Mouse (Mus musculus) intestine, embryonic 14.5 days (tissue): ENCODE data around the gene Atrnl1. TPM values are rescaled to one million over a fixed set of nuclear protein-coding genes. Genes with fewer than 3 reads are reported as not detected.

ENCODE experiments used
- ATAC-seq: fragments of 200-750 bp; cut with Nextera tagmentation; replicated peaks from 2 replicates; pipeline ENCODE4 v1.8.0; 2017; ENCODE audit warnings: low read depth, moderate number of reproducible peaks, moderate TSS enrichment, moderate library complexity; ENCODE audit not compliant: low FRiP score, low TSS enrichment
- DNase-seq: peaks from one replicate; pipeline ENCODE4 v3.0.0-alpha.2; 2018; ENCODE audit warnings: low spot score
- H3K27ac ChIP-seq: fragments of 300-500 bp; sonication (generic); 2 replicates; pipeline ENCODE4 v1.5.1; 2014; ENCODE audit warnings: low read depth, mild to moderate bottlenecking, control low read depth
- H3K27me3 ChIP-seq: fragments of 300-500 bp; sonication (generic); replicated peaks from 2 replicates; pipeline ENCODE4 v1.6.1; 2014; ENCODE audit warnings: low read length, control low read depth; ENCODE audit not compliant: control insufficient read depth, insufficient read depth
- H3K36me3 ChIP-seq: fragments of 300-500 bp; sonication (generic); 2 replicates; pipeline ENCODE4 v1.6.1; 2014; ENCODE audit warnings: low read length, control low read depth; ENCODE audit not compliant: control insufficient read depth, insufficient read depth
- H3K4me1 ChIP-seq: fragments of 300-500 bp; sonication (generic); replicated peaks from 2 replicates; pipeline ENCODE4 v1.6.1; 2014; ENCODE audit warnings: low read length, control low read depth, mixed read lengths; ENCODE audit not compliant: control insufficient read depth, insufficient read depth
- H3K4me2 ChIP-seq: fragments of 300-500 bp; sonication (generic); 2 replicates; pipeline ENCODE4 v1.6.1; 2014; ENCODE audit warnings: low read length
- H3K4me3 ChIP-seq: fragments of 300-500 bp; sonication (generic); 2 replicates; pipeline ENCODE4 v1.5.1; 2014; ENCODE audit warnings: low read depth, low read length, control low read depth, mixed read lengths
- H3K9ac ChIP-seq: fragments of 300-500 bp; sonication (generic); 2 replicates; pipeline ENCODE4 v1.6.1; 2014; ENCODE audit warnings: mild to moderate bottlenecking, low read length
- H3K9me3 ChIP-seq: fragments of 300-500 bp; sonication (generic); 2 replicates; pipeline ENCODE4 v1.6.1; 2016; ENCODE audit warnings: low read length, control low read depth; ENCODE audit not compliant: control insufficient read depth
- WGBS: fragments of 180-500 bp; shearing (Covaris S2); extraction: QIAGEN DNeasy Blood & Tissue Kit; methylation state at CpG from one replicate; pipeline ENCODE4 v1.1.7; 2014; 5-methylcytosine and 5-hydroxymethylcytosine counted together
- polyA plus RNA-seq: library from polyadenylated mRNA; unstranded; fragments of >200 nt; fragmentation: Nextera tagmentation; extraction: Ambion mirVana; gene quantifications from 2 replicates; pipeline ENCODE4 v1.2.1, GENCODE M21; 2014

The Atrnl1 gene
- polyA plus RNA-seq, 1 experiment from 2014 or later, result 7.4 TPM

DNA sequence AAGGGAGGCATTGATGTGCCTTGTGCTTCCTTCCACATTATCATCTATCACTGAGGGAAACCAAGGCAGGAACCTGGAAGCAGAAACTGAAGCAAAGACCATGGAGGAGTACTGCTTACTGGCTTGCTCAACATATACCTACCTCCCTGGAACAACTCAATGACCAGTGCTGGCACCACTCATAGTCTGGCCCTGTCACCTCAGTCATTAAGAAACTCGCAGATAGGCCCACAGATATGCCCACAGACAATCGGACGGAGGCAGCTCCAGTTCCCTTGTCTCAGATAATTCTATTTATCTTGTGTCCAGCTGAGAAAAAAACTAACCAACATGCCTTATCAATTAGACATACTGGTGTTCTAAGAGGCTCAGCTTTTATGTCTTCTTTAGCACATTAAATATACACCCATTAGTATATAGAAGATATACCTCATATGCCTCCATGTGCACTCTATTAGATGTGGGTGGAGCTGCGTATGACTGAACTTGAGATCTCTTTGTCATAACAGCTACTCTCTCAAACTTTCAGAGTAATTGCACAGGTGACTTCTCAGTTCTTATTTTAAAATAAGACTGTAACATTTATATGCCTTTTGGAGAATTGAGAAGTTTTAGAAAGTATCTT is 334.9 kb downstream of the Atrnl1 start:
- ATAC-seq (no peak), DNase-seq (no peak)
- H3K4me3 ChIP-seq, result no peak overlapping the region
- no peak overlapping the region for H3K4me2 ChIP-seq
- H3K9me3 ChIP-seq, result no peaks in the 10 kb centered on the region
- no peaks in the 10 kb centered on the region for H3K27me3 ChIP-seq
- H3K9ac ChIP-seq, result no peak overlapping the region
- no peak overlapping the region for H3K27ac ChIP-seq
- no peaks in the 10 kb centered on the region for H3K4me1 ChIP-seq
- 95% methylated on average over 4 of the region's 4 CpGs for WGBS
- H3K36me3 ChIP-seq, result no peaks in the 10 kb centered on the region

DNA sequence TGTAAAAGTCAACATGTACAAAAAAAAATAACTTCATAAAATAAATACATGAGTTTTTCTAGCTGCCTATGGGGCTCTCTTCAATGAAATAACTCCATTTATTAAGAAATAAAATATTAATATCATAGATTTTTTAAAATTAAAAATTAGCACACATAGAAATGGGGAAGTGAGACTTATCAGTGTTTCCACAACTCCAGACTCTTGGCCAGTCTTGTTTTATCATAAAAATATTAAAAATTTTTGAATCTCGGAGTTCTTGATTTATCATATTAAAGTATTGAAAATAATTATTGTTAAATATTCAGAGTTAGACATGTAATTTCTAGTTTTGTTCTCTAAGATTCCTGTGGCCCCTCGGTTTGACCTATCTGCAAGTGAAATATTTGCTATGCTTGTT is 337.7 kb downstream of the Atrnl1 start:
- no peak for DNase-seq
- Histone ChIP-seq H3K27me3 (no peaks in the 10 kb centered on the region), H3K9me3 (no peaks in the 10 kb centered on the region), H3K4me2 (no peak overlapping the region), H3K4me3 (no peak overlapping the region), H3K9ac (no peak overlapping the region), H3K36me3 (no peaks in the 10 kb centered on the region), H3K27ac (no peak overlapping the region), H3K4me1 (no peaks in the 10 kb centered on the region)
- ATAC-seq, result no peak
- WGBS, result 88% methylated on average over 2 of the region's 2 CpGs

DNA sequence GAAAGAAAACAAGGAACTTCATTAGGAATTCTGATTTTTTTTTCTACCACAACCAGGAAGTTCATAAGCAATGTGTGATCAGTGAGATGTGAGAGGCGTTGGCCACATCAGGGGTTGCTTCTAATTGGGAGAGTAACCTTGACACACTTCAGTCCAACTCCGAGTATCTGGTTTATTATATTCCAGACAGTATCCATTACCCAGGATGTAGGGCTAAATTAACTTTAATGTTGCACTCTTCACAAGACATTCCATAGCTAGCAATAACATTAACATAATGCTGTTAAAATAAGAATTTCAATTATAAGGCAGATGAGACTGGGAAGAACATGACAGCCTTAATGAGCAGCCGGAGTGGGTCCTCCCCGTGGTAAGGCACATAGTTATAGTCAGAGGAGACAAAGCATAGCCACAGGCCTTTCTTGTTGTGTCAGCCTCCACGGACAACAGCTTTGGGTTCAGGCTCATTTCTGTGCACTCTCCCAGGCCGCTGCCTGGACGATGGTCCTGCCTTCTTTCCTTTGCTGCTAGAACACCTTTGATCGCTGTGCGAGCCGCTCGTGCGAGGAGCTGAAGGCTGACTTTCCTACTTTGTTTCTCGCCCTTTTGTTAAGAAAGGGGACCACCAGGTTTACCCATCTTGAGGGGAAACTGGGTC is 338.6 kb downstream of the Atrnl1 start:
- no peak overlapping the region for H3K4me3 ChIP-seq

DNA sequence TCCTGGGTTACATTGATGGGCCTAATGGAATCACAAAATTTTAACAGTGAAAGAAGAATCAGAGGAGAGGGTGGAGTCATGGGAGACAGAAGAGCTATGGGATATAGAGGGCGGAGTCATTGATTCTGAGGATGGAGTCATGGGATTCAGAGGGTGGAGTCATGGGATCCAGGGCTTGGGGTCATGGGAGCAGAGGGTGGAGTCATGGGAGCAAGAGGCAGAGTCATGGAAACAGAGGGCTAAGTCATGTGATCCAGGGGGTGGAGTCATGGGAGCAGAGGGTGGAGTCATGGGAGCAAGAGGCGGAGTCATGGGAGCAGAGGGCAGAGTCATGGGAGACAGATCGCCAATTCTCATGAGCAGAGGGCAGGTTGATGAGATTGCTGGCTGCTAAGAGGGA is 343.3 kb downstream of the Atrnl1 start:
- ATAC-seq (no peak), DNase-seq (no peak)
- Histone ChIP-seq H3K4me3 (no peak overlapping the region), H3K36me3 (no peaks in the 10 kb centered on the region), H3K27ac (no peak overlapping the region), H3K9me3 (no peaks in the 10 kb centered on the region), H3K27me3 (no peaks in the 10 kb centered on the region), H3K4me2 (no peak overlapping the region), H3K9ac (no peak overlapping the region), H3K4me1 (no peaks in the 10 kb centered on the region)
- WGBS, result 95% methylated on average over 3 of the region's 3 CpGs

More for the DNA sequence above, 338.6 kb downstream of the Atrnl1 start:
- Histone ChIP-seq H3K27ac (no peak overlapping the region), H3K27me3 (no peaks in the 10 kb centered on the region), H3K9ac (no peak overlapping the region), H3K9me3 (no peaks in the 10 kb centered on the region), H3K4me1 (no peaks in the 10 kb centered on the region), H3K4me2 (no peak overlapping the region), H3K36me3 (no peaks in the 10 kb centered on the region)
- DNase-seq, result no peak
- no peak for ATAC-seq
- 88% methylated on average over 13 of the region's 13 CpGs for WGBS

DNA sequence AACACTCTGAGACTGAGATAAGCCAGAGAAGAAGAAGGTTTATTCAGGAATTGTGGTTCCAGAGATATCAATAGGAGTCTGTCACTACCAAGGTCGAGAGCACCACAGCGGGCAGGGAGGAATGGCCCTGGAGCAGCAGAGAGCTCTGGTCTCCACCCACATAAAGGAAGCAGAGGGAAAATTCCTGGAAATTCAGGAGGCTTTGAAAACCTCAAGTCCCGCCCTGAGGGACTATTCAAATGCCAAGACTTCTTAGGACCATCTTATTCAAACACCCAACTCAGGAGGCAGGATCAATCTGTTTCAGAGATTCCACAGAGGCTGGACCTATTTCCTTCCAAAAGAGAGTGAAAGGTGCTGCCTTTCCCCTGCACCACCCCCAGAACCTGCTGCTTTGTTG is 345.6 kb downstream of the Atrnl1 start:
- Histone ChIP-seq H3K27ac (no peak overlapping the region), H3K4me2 (no peak overlapping the region), H3K36me3 (no peaks in the 10 kb centered on the region), H3K27me3 (no peaks in the 10 kb centered on the region), H3K4me1 (no peaks in the 10 kb centered on the region), H3K4me3 (no peak overlapping the region), H3K9ac (no peak overlapping the region), H3K9me3 (no peaks in the 10 kb centered on the region)
- 82% methylated on average over 3 of the region's 3 CpGs for WGBS
- no peak for ATAC-seq
- DNase-seq, result no peak

DNA sequence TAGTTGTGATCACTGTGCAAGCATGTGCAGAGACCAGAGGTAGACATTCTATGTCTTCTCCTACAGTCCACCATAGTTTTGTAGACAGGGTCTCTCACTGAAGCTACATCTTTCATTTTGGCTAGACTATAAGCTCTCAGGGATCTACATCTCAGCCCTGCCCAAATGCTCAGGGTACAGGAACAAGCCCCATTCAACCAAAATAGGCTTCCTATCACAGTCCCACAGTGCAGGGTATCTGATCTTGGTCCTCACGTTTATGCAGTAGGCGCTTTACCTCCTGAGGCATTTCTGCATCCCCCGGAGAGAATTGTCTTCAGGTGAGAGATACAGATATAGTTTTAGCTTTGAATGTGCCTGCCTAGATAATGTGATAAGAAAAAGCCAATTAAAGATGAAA is 346.5 kb downstream of the Atrnl1 start:
- H3K27me3 ChIP-seq, result no peaks in the 10 kb centered on the region
- H3K4me2 ChIP-seq, result no peak overlapping the region
- no peak overlapping the region for H3K27ac ChIP-seq
- H3K9ac ChIP-seq, result no peak overlapping the region
- DNase-seq (no peak), ATAC-seq (no peak)
- no peak overlapping the region for H3K4me3 ChIP-seq
- no peaks in the 10 kb centered on the region for H3K4me1 ChIP-seq
- no peaks in the 10 kb centered on the region for H3K36me3 ChIP-seq
- no peaks in the 10 kb centered on the region for H3K9me3 ChIP-seq
- WGBS, result 95% methylated on average over 3 of the region's 3 CpGs

DNA sequence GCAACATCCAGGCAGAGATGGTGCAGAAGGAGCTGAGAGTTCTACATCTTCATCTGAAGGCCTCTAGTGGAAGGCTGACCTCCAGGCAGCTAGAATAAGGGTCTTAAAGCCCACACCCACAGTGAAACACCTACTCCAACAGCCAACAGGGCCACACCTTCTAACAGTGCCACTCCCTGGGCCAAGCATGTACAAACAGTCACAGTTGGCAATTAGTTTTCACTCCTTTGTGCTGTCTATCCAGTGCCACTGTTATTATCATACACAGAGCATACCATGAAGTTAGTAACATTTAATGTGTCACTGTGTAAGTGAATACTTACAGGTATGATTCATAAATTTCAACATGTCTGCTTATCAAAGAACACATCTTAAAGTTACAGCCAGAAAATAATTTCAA is 347.3 kb downstream of the Atrnl1 start:
- H3K4me1 ChIP-seq, result no peaks in the 10 kb centered on the region
- no peak overlapping the region for H3K4me2 ChIP-seq
- no peak overlapping the region for H3K27ac ChIP-seq
- DNase-seq, result no peak
- no peak overlapping the region for H3K9ac ChIP-seq
- H3K9me3 ChIP-seq, result no peaks in the 10 kb centered on the region
- no peak for ATAC-seq
- H3K36me3 ChIP-seq, result no peaks in the 10 kb centered on the region
- H3K27me3 ChIP-seq, result no peaks in the 10 kb centered on the region
- H3K4me3 ChIP-seq, result no peak overlapping the region

DNA sequence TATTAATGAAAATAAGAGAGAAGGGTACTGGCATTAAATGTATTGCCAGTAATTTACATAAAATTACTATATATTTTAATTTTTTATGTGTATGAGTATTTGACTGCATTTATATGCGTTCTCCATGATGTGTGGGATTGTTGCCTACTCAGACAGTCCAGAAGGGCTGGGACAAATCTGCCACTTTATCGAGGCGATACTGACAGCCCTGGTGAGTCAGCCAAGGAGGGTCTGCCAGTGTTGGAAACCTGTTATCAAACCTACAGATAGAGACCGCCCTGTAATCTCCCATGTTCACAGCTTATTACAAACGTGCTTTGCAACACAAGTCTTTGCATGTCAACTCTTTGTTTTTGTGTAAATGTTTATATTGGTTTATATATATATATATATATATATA is 347.9 kb downstream of the Atrnl1 start:
- no peaks in the 10 kb centered on the region for H3K4me1 ChIP-seq
- WGBS, result 89% methylated on average over 5 of the region's 5 CpGs

DNA sequence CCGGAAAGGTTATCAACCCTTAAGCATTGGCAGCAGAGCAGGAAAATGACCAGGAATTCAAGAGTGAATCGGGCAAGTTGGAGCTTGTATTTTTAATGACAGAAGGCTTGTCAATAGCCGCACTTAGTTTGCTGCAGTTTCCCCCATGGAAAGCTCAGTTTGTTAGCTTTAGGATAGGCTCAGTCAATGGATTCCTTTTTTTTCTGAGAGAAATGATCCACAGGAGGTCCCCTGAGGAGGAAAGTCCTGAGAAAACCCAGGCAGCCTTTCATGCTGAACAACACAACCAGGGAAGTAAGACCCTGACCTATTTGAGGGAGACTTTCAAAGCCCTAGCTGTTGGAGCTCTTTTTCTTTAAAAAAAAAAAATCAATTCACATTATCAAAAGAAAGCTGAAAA is 350.5 kb downstream of the Atrnl1 start:
- DNase-seq (no peak), ATAC-seq (no peak)
- no peaks in the 10 kb centered on the region for H3K27me3 ChIP-seq

More for the DNA sequence above, 347.9 kb downstream of the Atrnl1 start:
- DNase-seq (no peak), ATAC-seq (no peak)
- H3K9me3 ChIP-seq, result no peaks in the 10 kb centered on the region
- H3K9ac ChIP-seq, result no peak overlapping the region
- no peaks in the 10 kb centered on the region for H3K36me3 ChIP-seq
- H3K4me2 ChIP-seq, result no peak overlapping the region
- no peaks in the 10 kb centered on the region for H3K27me3 ChIP-seq
- no peak overlapping the region for H3K4me3 ChIP-seq
- H3K27ac ChIP-seq, result no peak overlapping the region

More for the DNA sequence above, 350.5 kb downstream of the Atrnl1 start:
- no peaks in the 10 kb centered on the region for H3K4me1 ChIP-seq
- H3K4me2 ChIP-seq, result no peak overlapping the region
- H3K9me3 ChIP-seq, result no peaks in the 10 kb centered on the region
- H3K36me3 ChIP-seq, result no peaks in the 10 kb centered on the region
- H3K4me3 ChIP-seq, result no peak overlapping the region
- no peak overlapping the region for H3K9ac ChIP-seq
- H3K27ac ChIP-seq, result no peak overlapping the region
- 92% methylated on average over 3 of the region's 3 CpGs for WGBS
